Mouse (Mus musculus) liver, embryonic 11.5 days (tissue): ENCODE measurements around the gene Dapk2. TPM values are rescaled to one million over a fixed set of nuclear protein-coding genes. Genes with fewer than 3 reads are reported as not detected.

Experiments used
- ATAC-seq: fragments of 200-750 bp; cut with Nextera tagmentation; replicated peaks from 2 replicates; pipeline ENCODE4 v1.8.0; 2017; ENCODE audit warnings: moderate number of reproducible peaks, mild to moderate bottlenecking, moderate TSS enrichment, moderate library complexity; ENCODE audit not compliant: low FRiP score
- DNase-seq: peaks from one replicate; pipeline ENCODE4 v3.0.0-alpha.2; 2017; ENCODE audit warnings: low spot score
- H3K27ac ChIP-seq: fragments of 300-500 bp; sonication (generic); 2 replicates; pipeline ENCODE4 v1.5.1; 2014; ENCODE audit warnings: mild to moderate bottlenecking, low read depth, low read length, control low read depth
- H3K27me3 ChIP-seq: fragments of 300-500 bp; sonication (generic); replicated peaks from 2 replicates; pipeline ENCODE4 v1.6.1; 2014; ENCODE audit warnings: low read length, mixed read lengths; ENCODE audit not compliant: control insufficient read depth, insufficient read depth
- H3K36me3 ChIP-seq: fragments of 300-500 bp; sonication (generic); 2 replicates; pipeline ENCODE4 v1.6.1; 2014; ENCODE audit warnings: mild to moderate bottlenecking, low read length, moderate library complexity, mixed read lengths; ENCODE audit not compliant: control insufficient read depth, insufficient read depth
- H3K4me1 ChIP-seq: fragments of 300-500 bp; sonication (generic); replicated peaks from 2 replicates; pipeline ENCODE4 v1.6.1; 2014; ENCODE audit warnings: low read length, mixed read lengths; ENCODE audit not compliant: control insufficient read depth, insufficient read depth
- H3K4me2 ChIP-seq: fragments of 300-500 bp; sonication (generic); 2 replicates; pipeline ENCODE4 v1.6.1; 2014; ENCODE audit warnings: mild to moderate bottlenecking, control low read depth, moderate library complexity
- H3K4me3 ChIP-seq: fragments of 300-500 bp; sonication (generic); 2 replicates; pipeline ENCODE4 v1.5.1; 2014; ENCODE audit warnings: low read depth, low read length, control low read depth
- H3K9ac ChIP-seq: fragments of 300-500 bp; sonication (generic); 2 replicates; pipeline ENCODE4 v1.6.1; 2014; ENCODE audit warnings: low read depth, low read length, control low read depth
- H3K9me3 ChIP-seq: fragments of 300-500 bp; sonication (generic); 2 replicates; pipeline ENCODE4 v1.6.1; 2016; ENCODE audit warnings: low read length, inconsistent platforms, mixed read lengths; ENCODE audit not compliant: control insufficient read depth
- WGBS: fragments of 180-500 bp; shearing (Covaris S2); extraction: QIAGEN DNeasy Blood & Tissue Kit; methylation state at CpG from one replicate; pipeline ENCODE4 v1.1.7; 2014; 5-methylcytosine and 5-hydroxymethylcytosine counted together
- polyA plus RNA-seq: library from polyadenylated mRNA; unstranded; fragments of >200 nt; fragmentation: Nextera tagmentation; extraction: Ambion mirVana; gene quantifications from 2 replicates; pipeline ENCODE4 v1.2.1, GENCODE M21; 2014

Gene Dapk2
- polyA plus RNA-seq, 1 experiment from 2014 or later, result 6.1 TPM

- no peak for DNase-seq
- WGBS, result 47% methylated on average over 3 of the region's 3 CpGs
- no peak overlapping the region; the same call in 1 of the 2 replicates for H3K4me2 ChIP-seq
- H3K27me3 ChIP-seq, result no peaks in the 10 kb centered on the region
- ATAC-seq, result peak; percentile 41; the same call in 1 of the 2 replicates
- peaks cover 23% of the 10 kb centered on the region for H3K4me1 ChIP-seq
- H3K36me3 ChIP-seq, result no peaks in the 10 kb centered on the region
- no peak overlapping the region for H3K4me3 ChIP-seq
- no peaks in the 10 kb centered on the region for H3K9me3 ChIP-seq
- peak overlapping the region; percentile 11; the same call in 1 of the 2 replicates for H3K27ac ChIP-seq
- H3K9ac ChIP-seq, result 0 out of 2 replicates have a peak overlapping the region, but pooled peaks have one; percentile 11
Observed at GRCm38 (mm10) chr9:66239691-66240090, 81.7 kb downstream of the Dapk2 start.

- no peaks in the 10 kb centered on the region for H3K9me3 ChIP-seq
- no peak overlapping the region for H3K4me2 ChIP-seq
- no peak overlapping the region for H3K9ac ChIP-seq
- no peaks in the 10 kb centered on the region for H3K36me3 ChIP-seq
- WGBS, result 42% methylated on average over 4 of the region's 4 CpGs
- H3K4me1 ChIP-seq, result peaks cover 23% of the 10 kb centered on the region
- no peak overlapping the region for H3K4me3 ChIP-seq
- DNase-seq (no peak), ATAC-seq (no peak)
- no peak overlapping the region for H3K27ac ChIP-seq
- no peaks in the 10 kb centered on the region for H3K27me3 ChIP-seq
Observed at GRCm38 (mm10) chr9:66240493-66240892, 82.5 kb downstream of the Dapk2 start.

- Histone ChIP-seq H3K27ac (no peak overlapping the region), H3K9me3 (no peaks in the 10 kb centered on the region), H3K9ac (no peak overlapping the region), H3K4me3 (no peak overlapping the region), H3K27me3 (no peaks in the 10 kb centered on the region), H3K36me3 (no peaks in the 10 kb centered on the region), H3K4me1 (peaks cover 25% of the 10 kb centered on the region), H3K4me2 (no peak overlapping the region)
- WGBS, result 55% methylated on average over 3 of the region's 3 CpGs
- ATAC-seq (no peak), DNase-seq (no peak)
Observed at GRCm38 (mm10) chr9:66240991-66241390, 83.0 kb downstream of the Dapk2 start.

- Histone ChIP-seq H3K4me2 (no peak overlapping the region), H3K36me3 (no peaks in the 10 kb centered on the region), H3K9ac (no peak overlapping the region), H3K4me1 (peaks cover 25% of the 10 kb centered on the region), H3K4me3 (no peak overlapping the region), H3K9me3 (no peaks in the 10 kb centered on the region), H3K27me3 (no peaks in the 10 kb centered on the region), H3K27ac (no peak overlapping the region)
- ATAC-seq (no peak), DNase-seq (no peak)
- WGBS, result 78% methylated on average over 4 of the region's 4 CpGs
Observed at GRCm38 (mm10) chr9:66241722-66242121, 83.7 kb downstream of the Dapk2 start.

- DNase-seq (no peak), ATAC-seq (no peak)
- H3K36me3 ChIP-seq, result no peaks in the 10 kb centered on the region
- no peak overlapping the region for H3K4me3 ChIP-seq
- H3K4me1 ChIP-seq, result peaks cover 23% of the 10 kb centered on the region
- H3K9me3 ChIP-seq, result no peaks in the 10 kb centered on the region
- WGBS, result 74% methylated on average over 4 of the region's 4 CpGs
- H3K9ac ChIP-seq, result no peak overlapping the region
- no peaks in the 10 kb centered on the region for H3K27me3 ChIP-seq
- H3K4me2 ChIP-seq, result no peak overlapping the region
- H3K27ac ChIP-seq, result no peak overlapping the region
Observed at GRCm38 (mm10) chr9:66243240-66243639, 85.2 kb downstream of the Dapk2 start.

GRCm38 (mm10) chr9:66244079-66244478, 86.1 kb downstream of the Dapk2 start:
- H3K36me3 ChIP-seq, result no peaks in the 10 kb centered on the region
- WGBS, result 79% methylated on average over 5 of the region's 5 CpGs
- no peak for ATAC-seq

GRCm38 (mm10) chr9:66245707-66246106, 87.7 kb downstream of the Dapk2 start:
- ATAC-seq, result no peak
- no peak overlapping the region for H3K9ac ChIP-seq
- H3K4me2 ChIP-seq, result no peak overlapping the region
- H3K9me3 ChIP-seq, result no peaks in the 10 kb centered on the region
- H3K27ac ChIP-seq, result no peak overlapping the region
- no peaks in the 10 kb centered on the region for H3K36me3 ChIP-seq
- 51% methylated on average over 4 of the region's 4 CpGs for WGBS
- DNase-seq, result no peak
- H3K27me3 ChIP-seq, result no peaks in the 10 kb centered on the region
- no peak overlapping the region for H3K4me3 ChIP-seq
- peaks cover 4% of the 10 kb centered on the region; the same call in 1 of the 2 replicates for H3K4me1 ChIP-seq

More at GRCm38 (mm10) chr9:66244079-66244478, 86.1 kb downstream of the Dapk2 start:
- no peaks in the 10 kb centered on the region for H3K27me3 ChIP-seq
- H3K9ac ChIP-seq, result no peak overlapping the region
- peaks cover 19% of the 10 kb centered on the region for H3K4me1 ChIP-seq
- H3K4me3 ChIP-seq, result no peak overlapping the region
- H3K27ac ChIP-seq, result no peak overlapping the region
- H3K4me2 ChIP-seq, result no peak overlapping the region
- DNase-seq, result no peak
- H3K9me3 ChIP-seq, result no peaks in the 10 kb centered on the region

GRCm38 (mm10) chr9:66249281-66249680, 91.3 kb downstream of the Dapk2 start:
- DNase-seq, result no peak

GRCm38 (mm10) chr9:66251159-66251691, 93.2 kb downstream of the Dapk2 start:
- DNase-seq (no peak), ATAC-seq (no peak)
- H3K9me3 ChIP-seq, result no peaks in the 10 kb centered on the region
- no peak overlapping the region for H3K4me2 ChIP-seq
- no peak overlapping the region for H3K27ac ChIP-seq
- WGBS, result 59% methylated on average over 6 of the region's 6 CpGs
- H3K4me3 ChIP-seq, result no peak overlapping the region
- no peaks in the 10 kb centered on the region for H3K36me3 ChIP-seq
- 0 out of 2 replicates have a peak, but pooled peaks cover 3% of the 10 kb centered on the region for H3K4me1 ChIP-seq
- H3K9ac ChIP-seq, result no peak overlapping the region
- no peaks in the 10 kb centered on the region for H3K27me3 ChIP-seq

More at GRCm38 (mm10) chr9:66249281-66249680, 91.3 kb downstream of the Dapk2 start:
- no peak overlapping the region for H3K4me3 ChIP-seq
- H3K4me1 ChIP-seq, result 0 out of 2 replicates have a peak, but pooled peaks cover 6% of the 10 kb centered on the region
- no peaks in the 10 kb centered on the region for H3K36me3 ChIP-seq
- H3K27me3 ChIP-seq, result no peaks in the 10 kb centered on the region
- H3K4me2 ChIP-seq, result no peak overlapping the region
- H3K9ac ChIP-seq, result no peak overlapping the region
- ATAC-seq, result no peak
- WGBS, result 87% methylated on average over 6 of the region's 6 CpGs
- no peaks in the 10 kb centered on the region for H3K9me3 ChIP-seq
- no peak overlapping the region for H3K27ac ChIP-seq
